Mouse (Mus musculus) ES-E14 (cell line): ENCODE measurements around the gene Znfx1.
A peak's percentile ranks its signal among the peaks of the same experiment; 100 is the strongest.

Source experiments
- MAFK ChIP-seq: IDR thresholded peaks from 2 replicates; pipeline ENCODE4 v1.6.1; 2014; ENCODE audit warnings: mild to moderate bottlenecking, low read depth, low read length, inconsistent platforms; ENCODE audit not compliant: insufficient read depth
- ZC3H11A ChIP-seq: IDR thresholded peaks from 2 replicates; pipeline ENCODE4 v1.6.1; 2012; ENCODE audit warnings: low read depth, mild to moderate bottlenecking, inconsistent platforms, low read length, borderline replicate concordance

DNA sequence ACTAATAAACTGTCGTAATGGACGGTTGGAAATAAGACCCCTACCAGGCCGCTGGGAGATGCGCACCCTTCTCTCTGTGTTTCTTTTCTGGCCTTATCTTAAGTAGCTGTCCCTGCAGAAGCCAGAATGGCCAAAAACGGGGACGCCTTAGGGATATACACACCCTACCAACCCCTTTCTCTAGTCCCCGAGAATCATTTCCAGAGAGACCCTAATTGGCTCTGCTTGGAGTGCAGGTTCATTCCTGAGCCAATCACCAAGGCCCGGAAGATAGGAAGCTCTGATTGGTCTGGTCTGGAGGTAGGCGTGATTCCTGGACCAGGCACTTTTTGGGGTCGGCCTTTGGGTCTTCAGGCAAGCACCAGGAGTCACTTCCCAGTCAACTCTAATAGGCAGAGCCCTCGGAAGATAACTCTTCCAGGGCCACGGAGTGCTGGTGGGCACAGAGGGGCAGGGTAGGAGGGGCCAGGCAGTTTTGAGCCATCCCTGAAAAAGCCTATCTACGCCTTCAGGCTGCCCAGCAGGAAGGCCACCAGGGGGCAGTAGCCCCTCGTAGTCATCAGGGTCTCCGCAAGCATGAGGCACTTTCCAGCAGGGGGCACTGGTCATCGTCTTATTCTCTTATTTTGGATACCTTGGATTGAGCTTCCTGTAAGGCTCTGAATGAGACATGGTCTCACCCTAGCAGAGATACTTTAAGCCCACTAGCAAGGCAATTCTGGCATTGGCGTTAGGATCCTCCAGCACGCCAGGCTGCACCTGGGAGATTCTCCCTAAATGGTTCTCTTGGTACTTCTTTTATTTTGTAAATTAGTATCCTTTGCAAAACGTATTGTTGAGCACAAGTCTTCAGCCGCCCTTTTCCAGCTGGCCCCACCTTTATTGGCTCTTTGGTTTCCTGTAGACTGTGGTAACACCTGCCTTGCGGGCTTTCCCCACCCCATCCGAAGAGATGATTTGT lies 9.1 kb upstream of the Znfx1 start:
- TF ChIP-seq ZC3H11A (peak; percentile 81), MAFK (0 out of 2 replicates have a peak, but pooled peaks have one; percentile 3)
